Mouse (Mus musculus) embryonic facial prominence, embryonic 12.5 days (tissue): ENCODE measurements around the gene 2410015M20Rik. TPM values are rescaled to one million over a fixed set of nuclear protein-coding genes. Genes with fewer than 3 reads are reported as not detected.
A peak's percentile ranks its signal among the peaks of the same experiment; 100 is the strongest.
"Not testable (repeated sequence)": the region's sequence is repeated elsewhere in the genome, so short reads cannot be mapped to it uniquely, and the experiment has no call there.

Experiments used
- ATAC-seq: fragments of 200-750 bp; cut with Nextera tagmentation; 2 replicates; pipeline ENCODE4 v1.8.0; 2017; ENCODE audit not compliant: insufficient number of reproducible peaks, insufficient read depth, low FRiP score, low TSS enrichment
- H3K27ac ChIP-seq: fragments of 300-500 bp; sonication (generic); 2 replicates; pipeline ENCODE4 v1.5.1; 2016; ENCODE audit warnings: mild to moderate bottlenecking
- H3K27me3 ChIP-seq: fragments of 300-500 bp; sonication (generic); 2 replicates; pipeline ENCODE4 v1.6.1; 2016; ENCODE audit warnings: mild to moderate bottlenecking, moderate library complexity
- H3K36me3 ChIP-seq: fragments of 300-500 bp; sonication (generic); 2 replicates; pipeline ENCODE4 v1.6.1; 2016; ENCODE audit warnings: mild to moderate bottlenecking
- H3K4me1 ChIP-seq: fragments of 300-500 bp; sonication (generic); 2 replicates; pipeline ENCODE4 v1.6.1; 2016
- H3K4me2 ChIP-seq: fragments of 300-500 bp; sonication (generic); replicated peaks from 2 replicates; pipeline ENCODE4 v1.6.1; 2016; ENCODE audit warnings: mild to moderate bottlenecking, moderate library complexity
- H3K4me3 ChIP-seq: fragments of 300-500 bp; sonication (generic); 2 replicates; pipeline ENCODE4 v1.5.1; 2016; ENCODE audit warnings: mild to moderate bottlenecking
- H3K9ac ChIP-seq: fragments of 300-500 bp; sonication (generic); 2 replicates; pipeline ENCODE4 v1.6.1; 2016; ENCODE audit warnings: mild to moderate bottlenecking, moderate library complexity
- H3K9me3 ChIP-seq: fragments of 300-500 bp; sonication (generic); 2 replicates; pipeline ENCODE4 v1.6.1; 2016; ENCODE audit warnings: mild to moderate bottlenecking, moderate library complexity
- WGBS: fragments of 180-500 bp; shearing (Covaris S2); methylation state at CpG from one replicate; pipeline ENCODE4 v1.1.7; 2016; 5-methylcytosine and 5-hydroxymethylcytosine counted together
- polyA plus RNA-seq: library from polyadenylated mRNA; unstranded; fragments of >200 nt; fragmentation: Nextera tagmentation; extraction: Ambion mirVana; gene quantifications from 2 replicates; pipeline ENCODE4 v1.2.1, GENCODE M21; 2016

2410015M20Rik gene
- 208 and 214 TPM in 2 replicates for polyA plus RNA-seq

DNA sequence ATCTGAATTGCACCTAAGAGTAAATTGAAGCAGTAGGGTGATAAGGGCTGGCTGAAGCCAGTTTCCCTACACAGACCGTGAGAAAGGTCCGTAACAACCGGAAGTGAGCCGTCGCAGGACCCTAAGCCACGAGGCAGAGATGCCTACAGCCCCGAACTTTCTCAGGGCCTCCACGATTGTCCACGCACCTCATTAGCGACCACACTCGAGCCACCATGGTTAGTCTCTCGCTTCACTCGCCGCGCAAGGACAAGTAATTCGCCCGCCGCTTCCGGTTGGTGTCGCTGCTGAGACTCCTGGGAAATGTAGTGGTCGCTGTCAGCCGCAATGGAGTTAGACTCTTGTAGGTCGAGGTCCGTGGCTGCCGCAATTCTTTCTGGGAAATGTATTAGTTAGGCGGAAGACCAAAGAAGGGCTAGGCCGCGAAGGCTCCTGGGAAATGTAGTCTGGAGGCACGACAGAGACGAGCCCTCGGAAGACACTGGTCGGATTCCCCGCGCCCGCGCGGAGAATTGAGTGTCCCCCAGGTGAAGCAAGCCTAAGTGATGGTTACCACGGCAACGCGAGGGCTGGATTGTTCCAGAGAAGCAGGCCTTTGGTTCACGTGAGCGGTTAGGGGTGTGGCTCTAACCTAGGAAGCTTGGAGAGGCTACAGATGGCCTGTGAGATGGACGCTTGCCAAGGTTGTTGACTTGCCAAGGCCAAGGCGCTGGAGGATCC lies at the start of gene 2410015M20Rik:
TSS of gene 2410015M20Rik (minus strand) at position 320 of the 720 bp plus-strand sequence.
- Histone ChIP-seq H3K27ac (peak within 1 kb of the TSS; percentile 46), H3K9ac (peak within 1 kb of the TSS; percentile 52), H3K4me1 (peaks cover 21% of the 10 kb centered on the region), H3K36me3 (peaks cover 35% of the 10 kb centered on the region), H3K9me3 (no peaks in the 10 kb centered on the region), H3K4me3 (peak within 1 kb of the TSS; percentile 46), H3K4me2 (peak within 1 kb of the TSS; percentile 78), H3K27me3 (no peaks in the 10 kb centered on the region)
- WGBS = under 1% methylated on average over 44 of the region's 44 CpGs
- ATAC-seq = peak; percentile 82

DNA sequence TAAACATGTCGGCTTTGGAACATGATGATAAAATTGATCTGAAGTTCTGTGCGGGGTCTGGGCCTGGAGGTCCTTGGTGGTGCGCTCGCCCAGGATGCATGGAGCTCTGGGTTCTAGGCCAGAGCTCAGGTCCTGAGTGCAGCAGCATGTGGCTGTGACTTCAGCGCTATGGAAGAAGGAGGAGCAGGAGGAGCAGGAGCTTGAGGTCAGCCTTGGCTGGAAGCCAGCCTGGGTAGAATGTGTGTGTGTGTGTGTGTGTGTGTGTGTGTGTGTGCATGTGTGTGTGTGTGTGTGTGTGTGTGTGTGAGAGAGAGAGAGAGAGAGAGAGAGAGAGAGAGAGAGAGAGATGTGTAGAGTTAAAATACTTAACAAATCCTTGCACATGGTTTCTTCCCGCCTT lies 46.6 kb upstream of the 2410015M20Rik start:
- ATAC-seq = no peak
- no peaks in the 10 kb centered on the region for H3K27me3 ChIP-seq
- H3K4me2 ChIP-seq = no peak overlapping the region
- H3K36me3 ChIP-seq = no peaks in the 10 kb centered on the region
- no peak overlapping the region for H3K27ac ChIP-seq
- no peaks in the 10 kb centered on the region for H3K4me1 ChIP-seq
- H3K9me3 ChIP-seq = no peaks in the 10 kb centered on the region
- WGBS = 90% methylated on average over 6 of the region's 6 CpGs
- no peak overlapping the region for H3K4me3 ChIP-seq
- H3K9ac ChIP-seq = no peak overlapping the region

DNA sequence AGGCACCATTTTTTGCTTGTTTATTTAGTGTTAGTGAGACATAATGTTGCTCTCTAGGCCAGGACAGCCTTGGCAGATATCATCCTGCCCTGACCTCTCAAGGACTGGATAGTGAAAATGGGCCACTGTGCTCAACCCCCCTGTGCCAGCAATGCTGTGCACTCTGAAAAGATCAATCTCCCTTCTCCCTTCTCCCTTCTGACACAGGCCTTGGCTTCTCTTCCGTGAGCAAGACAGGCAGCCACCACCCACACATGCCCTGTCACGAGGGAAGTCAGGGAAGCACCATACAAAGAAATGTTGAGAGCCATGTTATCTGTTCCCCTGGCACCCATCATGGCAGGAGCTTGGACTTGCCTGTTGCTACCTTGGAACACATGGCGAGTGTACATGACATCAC lies 45.7 kb upstream of the 2410015M20Rik start:
- ATAC-seq = no peak
- H3K4me2 ChIP-seq = no peak overlapping the region
- H3K4me3 ChIP-seq = no peak overlapping the region
- no peak overlapping the region for H3K9ac ChIP-seq
- no peaks in the 10 kb centered on the region for H3K36me3 ChIP-seq
- H3K9me3 ChIP-seq = no peaks in the 10 kb centered on the region
- 79% methylated on average over 3 of the region's 3 CpGs for WGBS
- H3K27ac ChIP-seq = no peak overlapping the region
- H3K4me1 ChIP-seq = no peaks in the 10 kb centered on the region
- H3K27me3 ChIP-seq = no peaks in the 10 kb centered on the region

DNA sequence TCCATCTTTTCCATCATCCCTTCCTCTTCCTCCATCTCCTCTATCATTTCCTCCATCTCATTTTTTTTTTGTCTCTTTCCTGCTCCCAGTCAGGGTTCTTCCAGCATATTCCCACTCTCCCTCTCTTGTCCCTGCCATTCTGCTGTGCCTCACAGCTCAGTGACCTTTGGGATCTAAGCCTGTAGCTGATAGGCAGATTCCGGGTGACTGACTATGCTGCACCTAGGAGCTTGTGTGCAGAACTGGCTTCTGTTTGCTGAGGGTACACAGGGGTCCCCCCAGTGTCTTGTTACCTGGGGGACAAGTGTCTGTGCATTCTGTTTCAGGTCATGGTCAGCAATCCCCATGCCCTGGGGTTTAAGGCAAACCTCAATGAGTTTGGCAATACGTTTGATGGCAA lies 45.2 kb upstream of the 2410015M20Rik start:
- no peak overlapping the region for H3K4me3 ChIP-seq
- no peaks in the 10 kb centered on the region for H3K27me3 ChIP-seq
- ATAC-seq = no peak
- H3K9me3 ChIP-seq = no peaks in the 10 kb centered on the region
- H3K9ac ChIP-seq = no peak overlapping the region; the same call in 1 of the 2 replicates
- H3K4me2 ChIP-seq = no peak overlapping the region
- H3K4me1 ChIP-seq = no peaks in the 10 kb centered on the region
- no peaks in the 10 kb centered on the region for H3K36me3 ChIP-seq
- WGBS = 73% methylated on average over 2 of the region's 2 CpGs
- H3K27ac ChIP-seq = no peak overlapping the region

DNA sequence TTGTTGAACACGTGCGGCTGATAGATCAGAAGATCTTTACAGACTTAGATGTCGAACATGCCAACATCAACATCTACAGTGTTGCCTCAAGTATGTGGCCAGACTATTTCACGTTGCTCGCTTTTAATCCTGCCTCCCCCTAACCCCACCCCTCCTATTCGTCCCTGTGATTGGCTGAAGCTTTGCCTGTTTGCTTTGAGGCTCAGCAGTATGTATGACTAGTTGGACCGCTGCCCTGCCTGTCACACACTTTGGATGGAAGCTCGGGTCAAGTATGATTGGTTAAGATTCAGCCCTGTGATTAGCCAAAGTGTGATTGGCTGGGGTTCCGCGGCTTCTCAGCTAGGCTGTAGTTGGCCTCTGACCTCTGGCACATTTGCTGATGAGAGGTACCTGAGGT lies 42.2 kb upstream of the 2410015M20Rik start:
- Histone ChIP-seq H3K27ac (no peak overlapping the region), H3K4me1 (no peaks in the 10 kb centered on the region), H3K4me2 (no peak overlapping the region), H3K27me3 (no peaks in the 10 kb centered on the region), H3K9ac (no peak overlapping the region), H3K9me3 (no peaks in the 10 kb centered on the region), H3K36me3 (no peaks in the 10 kb centered on the region), H3K4me3 (no peak overlapping the region)
- WGBS = 34% methylated on average over 10 of the region's 10 CpGs
- no peak for ATAC-seq

DNA sequence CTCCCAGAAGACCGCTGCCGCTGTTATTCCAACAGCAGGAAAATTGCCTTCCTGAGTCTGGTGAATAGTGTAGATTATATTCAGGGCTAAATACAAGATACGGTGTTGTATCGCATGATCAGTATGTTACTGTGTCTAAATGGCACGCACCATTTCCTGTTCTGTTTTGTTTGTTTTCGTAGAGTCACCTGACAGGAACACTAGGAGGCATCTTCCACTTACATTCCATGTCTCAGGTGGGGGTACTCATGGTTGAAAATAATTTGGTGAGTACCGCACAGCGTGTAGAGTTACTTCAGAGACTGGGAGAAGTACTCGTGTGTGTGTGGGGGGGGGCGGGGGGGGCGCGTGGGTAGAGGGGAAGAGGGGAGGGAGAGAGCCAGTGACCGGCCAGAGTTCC lies 38.0 kb upstream of the 2410015M20Rik start:
- Histone ChIP-seq H3K9ac (no peak overlapping the region), H3K4me3 (no peak overlapping the region), H3K4me1 (no peaks in the 10 kb centered on the region), H3K27ac (no peak overlapping the region), H3K9me3 (no peaks in the 10 kb centered on the region), H3K27me3 (no peaks in the 10 kb centered on the region), H3K36me3 (no peaks in the 10 kb centered on the region), H3K4me2 (no peak overlapping the region)
- 61% methylated on average over 13 of the region's 13 CpGs for WGBS
- no peak for ATAC-seq

DNA sequence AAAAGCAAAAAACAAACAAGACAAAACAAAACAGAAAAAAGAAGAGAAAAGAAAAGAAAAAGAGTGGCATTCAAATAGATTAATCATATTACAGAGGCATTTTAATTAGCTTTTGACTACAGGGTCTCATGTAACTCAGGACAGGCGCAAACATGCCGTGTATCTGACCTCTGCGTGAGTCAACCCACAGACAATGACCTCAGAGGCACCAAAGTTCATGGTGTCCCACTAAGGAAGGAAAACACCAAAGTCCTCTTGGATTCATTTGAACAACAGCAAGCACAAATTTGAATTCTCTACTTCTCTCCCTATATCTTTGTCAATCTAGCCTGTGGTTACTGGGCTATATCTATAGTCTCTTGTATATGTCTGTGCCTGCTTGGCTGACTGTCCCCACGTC lies 33.7 kb upstream of the 2410015M20Rik start:
- H3K9me3 ChIP-seq = no peaks in the 10 kb centered on the region
- H3K27me3 ChIP-seq = no peaks in the 10 kb centered on the region
- H3K36me3 ChIP-seq = no peaks in the 10 kb centered on the region
- no peaks in the 10 kb centered on the region for H3K4me1 ChIP-seq
- WGBS = 83% methylated on average over 4 of the region's 4 CpGs
- ATAC-seq = no peak
- H3K27ac ChIP-seq = no peak overlapping the region
- no peak overlapping the region for H3K4me2 ChIP-seq
- no peak overlapping the region for H3K4me3 ChIP-seq
- H3K9ac ChIP-seq = no peak overlapping the region

DNA sequence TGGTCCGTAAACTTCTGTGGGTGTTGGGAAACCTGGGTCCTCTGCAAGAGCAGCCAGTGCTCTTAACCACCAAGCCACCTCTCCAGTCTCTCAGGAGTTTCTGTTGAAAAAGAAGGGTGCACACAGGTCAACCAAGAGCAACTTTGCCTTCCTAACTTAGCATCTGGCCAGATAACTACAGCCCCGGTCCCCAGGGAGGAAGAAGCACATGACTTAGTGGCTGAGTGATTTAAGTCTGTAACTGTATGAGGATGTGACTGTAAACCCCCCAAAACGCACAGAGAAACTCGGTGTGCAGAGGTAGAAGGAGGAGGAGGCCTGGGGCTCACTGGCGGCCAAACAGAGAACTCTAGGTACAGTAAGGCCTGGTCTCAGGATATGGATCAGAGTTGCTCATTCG lies 24.5 kb upstream of the 2410015M20Rik start:
- Histone ChIP-seq H3K9me3 (no peaks in the 10 kb centered on the region), H3K27me3 (no peaks in the 10 kb centered on the region), H3K4me2 (no peak overlapping the region), H3K4me3 (no peak overlapping the region), H3K4me1 (no peaks in the 10 kb centered on the region), H3K36me3 (no peaks in the 10 kb centered on the region), H3K27ac (no peak overlapping the region), H3K9ac (no peak overlapping the region)
- no peak for ATAC-seq
- WGBS = 85% methylated on average over 6 of the region's 6 CpGs

DNA sequence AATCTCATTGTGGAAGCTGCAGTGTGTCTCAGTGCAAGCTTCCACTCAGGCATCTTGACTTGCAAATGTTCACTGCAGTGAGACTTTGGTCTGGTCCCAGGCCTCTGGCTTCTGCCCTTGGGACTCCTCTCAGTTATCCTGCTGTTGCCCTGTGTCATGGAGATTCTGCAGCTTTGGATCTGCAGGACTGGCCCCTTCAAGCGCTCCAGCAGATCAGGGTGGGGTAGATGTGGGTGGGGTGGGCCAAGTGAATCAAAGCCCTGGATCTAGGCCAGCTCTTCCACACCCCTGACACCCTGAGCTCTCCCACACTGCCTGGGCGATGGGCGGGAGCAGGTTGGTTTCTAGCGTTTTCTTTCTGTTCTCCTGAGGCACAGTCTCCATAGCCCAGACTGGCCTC lies 22.2 kb upstream of the 2410015M20Rik start:
- Histone ChIP-seq H3K4me3 (no peak overlapping the region), H3K27me3 (no peaks in the 10 kb centered on the region), H3K4me1 (0 out of 2 replicates have a peak, but pooled peaks cover 6% of the 10 kb centered on the region), H3K27ac (no peak overlapping the region), H3K9ac (no peak overlapping the region), H3K9me3 (no peaks in the 10 kb centered on the region), H3K4me2 (no peak overlapping the region), H3K36me3 (no peaks in the 10 kb centered on the region)
- ATAC-seq = no peak
- WGBS = 63% methylated on average over 4 of the region's 4 CpGs

DNA sequence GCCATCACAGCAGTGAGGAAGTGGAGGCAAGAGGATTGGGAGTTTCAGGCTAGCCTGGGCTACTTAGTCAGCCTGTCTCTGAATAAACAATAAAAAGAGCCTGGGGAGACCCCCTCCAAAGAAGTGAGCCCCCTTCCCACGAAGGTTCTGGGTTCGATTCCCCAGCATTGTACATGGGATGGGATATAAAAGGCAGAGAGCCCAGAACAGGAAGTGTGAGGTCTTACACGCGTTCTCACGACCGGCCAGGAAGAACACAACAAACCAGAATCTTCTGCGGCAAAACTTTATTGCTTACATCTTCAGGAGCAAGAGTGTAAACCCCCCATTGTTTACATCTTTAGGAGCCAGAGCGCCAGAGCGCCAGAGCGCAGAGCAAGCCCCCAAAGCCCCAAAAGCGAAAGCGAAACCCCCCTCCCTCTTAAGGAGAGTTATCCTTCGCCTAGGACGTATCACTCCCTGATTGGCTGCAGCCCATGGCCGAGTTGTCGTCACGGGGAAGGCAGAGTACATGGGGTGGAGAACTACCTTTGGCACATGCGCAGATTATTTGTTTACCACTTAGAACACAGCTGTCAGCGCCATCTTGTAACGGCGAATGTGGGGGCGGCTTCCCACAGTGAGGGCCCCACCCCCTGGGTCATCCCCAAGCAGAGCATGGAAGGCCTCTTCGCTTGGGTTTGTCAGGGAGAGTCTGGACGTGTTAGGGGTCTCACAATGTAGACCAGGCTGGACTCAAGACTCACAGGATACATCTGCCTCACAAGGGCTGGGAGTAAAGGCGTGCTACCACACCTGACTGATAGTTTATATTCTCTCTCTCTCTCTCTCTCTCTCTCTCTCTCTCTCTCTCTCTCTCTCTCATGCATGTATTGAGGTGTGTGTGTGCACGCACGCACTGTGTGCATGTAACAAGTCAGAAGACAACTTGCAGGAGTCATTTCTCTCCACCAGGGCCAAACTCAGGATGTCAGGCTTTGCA lies 20.5 kb upstream of the 2410015M20Rik start:
- not testable (repeated sequence) for H3K36me3 ChIP-seq, H3K4me2 ChIP-seq, H3K27ac ChIP-seq, H3K27me3 ChIP-seq, H3K9ac ChIP-seq, H3K4me3 ChIP-seq, H3K9me3 ChIP-seq, ATAC-seq
- peaks cover 17% of the 10 kb centered on the region for H3K4me1 ChIP-seq
- 82% methylated on average over 27 of the region's 27 CpGs for WGBS

DNA sequence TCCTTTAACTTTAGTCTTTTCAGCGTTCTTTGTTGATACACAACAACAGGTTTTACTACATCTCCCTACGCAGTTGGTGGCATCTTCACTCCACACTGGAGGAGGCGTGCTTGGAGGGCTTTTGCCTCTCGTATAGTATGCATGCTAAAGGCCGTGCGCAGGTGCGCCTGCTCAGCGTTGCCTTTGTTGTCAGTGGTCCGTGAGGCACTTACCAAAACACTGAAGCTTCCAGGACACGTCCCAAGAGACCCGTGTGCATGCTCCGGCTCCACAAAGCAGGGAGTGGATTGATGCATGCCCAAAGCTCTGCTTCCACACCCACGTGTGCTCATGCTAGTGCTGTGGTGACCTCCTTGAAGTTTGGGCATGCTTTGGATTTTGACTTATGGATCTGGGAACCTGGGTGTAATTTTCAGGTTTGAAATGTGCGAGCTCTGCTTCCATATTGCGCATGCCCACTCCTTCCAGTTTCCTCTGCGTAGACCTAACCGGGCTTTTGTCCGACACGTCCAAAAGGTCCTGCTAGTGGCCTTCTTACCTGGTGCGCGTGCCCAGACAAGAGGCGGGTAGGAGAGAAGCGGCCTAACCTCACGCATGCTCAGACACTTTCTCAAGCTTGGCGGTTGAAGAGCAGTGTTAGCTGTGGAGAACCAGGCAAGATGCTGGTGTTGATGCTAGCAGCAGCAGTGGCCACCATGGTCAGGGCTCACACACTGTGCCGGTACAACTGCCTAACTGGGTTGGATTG lies 18.1 kb upstream of the 2410015M20Rik start, which contains the start of gene Catsperd:
TSS of gene Catsperd (plus strand) at position 614 of the 748 bp plus-strand sequence.
- peaks cover 17% of the 10 kb centered on the region for H3K4me1 ChIP-seq
- peaks cover 8% of the 10 kb centered on the region for H3K36me3 ChIP-seq
- no peaks in the 10 kb centered on the region for H3K9me3 ChIP-seq
- peak; percentile 58 for ATAC-seq
- H3K4me2 ChIP-seq = peak within 1 kb of the TSS; percentile 94
- no peaks in the 10 kb centered on the region for H3K27me3 ChIP-seq
- 12% methylated on average over 26 of the region's 26 CpGs for WGBS
- peak within 1 kb of the TSS; percentile 80 for H3K27ac ChIP-seq
- peak within 1 kb of the TSS; percentile 96 for H3K4me3 ChIP-seq
- H3K9ac ChIP-seq = peak within 1 kb of the TSS; percentile 35
